Mouse (Mus musculus): Measurements from ENCODE around the gene Ppp2r5e.

The Ppp2r5e gene

DNA sequence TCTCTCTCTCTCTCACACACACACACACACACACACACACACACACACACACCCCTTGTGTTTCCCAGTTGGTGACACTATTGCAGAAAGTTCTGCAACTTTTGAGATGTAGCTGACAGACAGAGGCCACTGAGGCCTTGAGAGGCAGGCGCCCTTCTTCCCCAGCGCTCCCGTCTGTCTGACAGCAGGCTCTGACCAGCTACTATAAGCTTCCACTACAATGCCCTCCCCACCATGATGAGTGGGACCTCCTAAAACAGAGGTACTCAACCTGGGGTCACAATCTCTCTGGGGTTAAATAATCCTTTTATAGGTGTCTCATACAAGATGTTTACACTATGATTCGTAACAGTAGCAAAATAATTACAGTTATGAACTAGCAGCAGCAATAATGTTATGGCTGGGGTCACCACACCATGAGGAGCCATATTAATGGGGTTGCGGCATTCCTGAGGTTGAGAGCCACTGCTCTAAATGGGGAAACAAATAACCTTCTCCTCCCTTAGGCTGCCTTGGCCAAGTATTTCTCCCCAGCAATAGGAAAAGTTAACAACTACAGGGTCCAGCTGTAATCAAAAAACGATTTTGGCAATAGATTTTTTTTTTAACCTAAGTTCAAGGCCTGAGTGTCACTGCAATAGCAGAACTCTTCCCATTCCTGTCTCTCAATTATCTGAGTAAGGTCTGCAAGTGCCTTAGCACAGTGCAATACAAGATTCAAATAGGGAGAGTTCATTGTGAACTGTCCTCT is 58.2 kb downstream of the Ppp2r5e start:
- no peak for DNase-seq (ENCODE audit: low read depth, low spot score)

DNA sequence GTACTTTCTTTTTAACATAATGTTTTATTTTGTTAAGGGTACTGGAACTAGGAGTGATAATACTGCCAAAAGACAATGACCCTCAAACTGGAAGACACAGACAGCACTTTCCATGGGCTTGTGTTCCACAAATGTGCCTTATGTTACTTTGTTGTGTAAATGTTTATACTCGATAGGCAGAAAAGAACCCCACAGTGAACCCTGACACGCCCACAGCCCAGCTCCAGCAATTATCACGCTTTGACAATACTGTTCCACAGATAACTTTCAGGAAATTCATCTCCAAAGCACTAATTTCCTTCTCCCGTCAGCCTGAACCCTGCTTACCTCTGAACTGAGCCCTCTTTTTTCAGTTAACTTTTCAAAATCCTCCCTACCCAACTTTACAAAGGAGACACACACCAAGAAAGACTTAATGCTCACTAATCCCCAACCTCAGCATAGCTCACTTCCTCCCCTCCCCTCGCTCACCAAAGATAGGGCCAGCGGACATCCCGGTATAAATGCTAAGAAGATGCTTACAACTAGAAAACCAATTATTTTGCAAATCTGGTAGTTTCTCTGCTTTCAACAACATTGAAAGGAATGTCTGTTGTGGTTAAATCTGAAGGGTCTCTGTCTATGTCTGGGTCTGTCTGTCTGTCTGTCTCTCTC is 58.9 kb downstream of the Ppp2r5e start:
- no peak for DNase-seq (ENCODE audit: low read depth, low spot score)

DNA sequence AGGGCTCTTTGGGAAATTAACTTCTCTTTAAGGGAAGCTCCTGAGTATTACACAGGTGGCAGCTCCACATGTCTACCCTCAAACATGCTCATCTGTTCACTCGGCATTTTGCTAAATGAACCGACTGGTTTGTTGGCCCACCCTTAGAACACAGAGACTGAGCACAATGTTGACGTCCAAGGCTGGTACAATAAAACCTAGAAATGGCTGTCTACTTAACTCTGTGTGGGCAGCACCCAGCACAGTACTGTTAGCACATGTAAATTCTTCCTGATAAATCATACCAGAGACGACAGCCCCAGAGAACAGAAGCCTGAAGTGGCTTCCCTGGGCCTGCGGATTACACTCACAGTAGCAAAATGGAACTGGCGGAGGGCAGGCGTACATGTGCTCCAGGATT is 59.5 kb downstream of the Ppp2r5e start:
- no peak for DNase-seq (ENCODE audit: low read depth, low spot score)

DNA sequence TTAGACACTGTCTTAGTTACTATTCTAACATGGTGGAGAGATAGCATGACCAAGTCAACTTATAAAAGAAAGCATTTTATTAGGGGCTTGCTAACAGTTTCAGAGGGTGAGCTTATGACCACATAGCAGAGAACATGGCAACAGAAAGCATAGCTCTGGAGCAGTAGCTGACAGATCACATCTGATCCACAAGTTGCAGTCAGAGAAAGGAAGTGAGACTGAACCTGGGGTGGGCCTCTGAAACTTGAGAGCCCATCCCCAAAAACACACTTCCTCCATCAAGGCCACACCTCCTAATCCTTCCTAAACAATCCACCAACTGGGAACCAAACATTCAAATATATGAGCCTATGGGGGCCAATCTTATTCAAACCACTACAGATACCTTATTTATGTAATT is 62.9 kb downstream of the Ppp2r5e start:
- DNase-seq (ENCODE audit: low read depth, low spot score): no peak

DNA sequence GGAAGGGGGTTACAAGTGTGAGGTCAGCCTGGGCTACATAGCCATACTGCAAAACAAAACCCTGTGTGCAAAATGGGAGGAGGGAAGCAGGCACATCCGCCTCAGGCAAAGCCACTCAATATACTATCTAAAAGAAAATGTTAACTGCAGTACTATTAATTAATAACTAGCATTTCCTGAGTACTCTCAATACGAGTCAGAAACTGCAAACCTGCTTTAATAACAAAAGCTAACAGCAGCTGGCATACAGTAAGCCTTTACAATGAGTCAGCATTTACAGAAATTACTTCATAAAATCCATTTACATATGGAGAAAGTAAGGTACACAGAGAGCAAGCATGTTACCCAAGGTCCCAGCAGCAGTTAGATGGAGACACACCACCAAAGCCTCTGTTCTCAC is 64.2 kb downstream of the Ppp2r5e start:
- no peak for DNase-seq (ENCODE audit: low read depth, low spot score)

DNA sequence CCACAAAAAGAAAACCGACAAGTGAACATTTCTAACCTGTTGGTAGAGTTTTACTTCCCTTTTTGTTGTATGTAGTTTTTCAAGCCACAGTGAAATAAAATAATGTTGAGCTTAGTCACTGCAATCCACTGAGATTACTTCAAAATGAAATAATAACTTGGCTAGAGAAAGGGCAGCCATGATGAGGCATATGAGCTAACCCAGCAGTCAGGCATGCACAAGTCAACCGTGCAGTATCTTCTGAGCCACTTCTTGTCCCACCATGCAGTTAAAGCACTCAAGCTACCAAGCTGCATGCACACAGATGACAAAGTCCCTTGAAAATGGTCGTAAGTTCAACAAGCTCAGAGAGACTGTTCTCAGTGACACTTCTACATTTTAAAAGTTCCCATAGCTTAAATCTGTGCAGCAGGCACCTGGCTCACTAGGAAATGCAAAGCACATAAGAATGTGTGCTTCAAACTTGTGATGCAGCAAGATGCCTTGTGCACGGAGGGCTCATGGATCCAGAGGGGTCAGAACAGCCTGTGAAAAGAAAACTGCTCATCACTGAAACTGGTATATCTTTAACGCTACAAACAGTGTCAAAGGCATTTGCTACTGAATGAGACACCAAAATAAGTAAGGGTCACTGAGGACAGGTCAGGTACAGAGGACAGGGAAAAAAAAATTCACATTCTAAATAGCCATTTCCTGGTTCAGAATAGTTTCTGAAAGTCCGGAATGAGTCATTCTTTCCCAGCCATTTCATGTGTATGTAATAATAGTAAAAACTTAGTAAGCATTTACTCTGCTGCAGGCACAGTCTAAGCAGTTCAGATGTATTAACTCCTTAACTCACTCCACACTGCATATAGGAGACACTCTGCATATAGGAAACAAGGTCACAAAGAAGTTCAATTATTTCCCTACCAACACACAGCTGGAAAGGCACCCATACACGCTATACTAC is 66.9 kb downstream of the Ppp2r5e start:
- no peak for DNase-seq (ENCODE audit: low read depth, low spot score)

DNA sequence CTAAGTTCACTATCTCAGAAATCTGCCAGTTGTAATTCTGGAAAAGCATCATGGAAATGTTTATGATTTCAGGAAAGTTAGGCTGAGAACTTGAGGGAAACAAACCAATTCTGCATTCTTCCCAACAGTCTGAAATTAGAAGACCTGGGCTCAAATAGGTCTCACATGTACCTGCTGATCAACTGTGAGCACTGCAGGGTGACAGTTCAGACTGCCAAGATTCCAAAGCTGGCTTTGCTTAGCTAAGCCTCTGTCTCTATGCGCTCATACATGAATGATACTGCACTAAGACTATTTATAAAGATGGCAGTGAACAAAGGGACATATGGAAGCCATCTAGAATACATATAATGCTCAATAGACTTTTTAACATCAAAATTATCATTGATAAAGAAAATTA is 67.7 kb downstream of the Ppp2r5e start:
- DNase-seq (ENCODE audit: low read depth, low spot score): no peak

DNA sequence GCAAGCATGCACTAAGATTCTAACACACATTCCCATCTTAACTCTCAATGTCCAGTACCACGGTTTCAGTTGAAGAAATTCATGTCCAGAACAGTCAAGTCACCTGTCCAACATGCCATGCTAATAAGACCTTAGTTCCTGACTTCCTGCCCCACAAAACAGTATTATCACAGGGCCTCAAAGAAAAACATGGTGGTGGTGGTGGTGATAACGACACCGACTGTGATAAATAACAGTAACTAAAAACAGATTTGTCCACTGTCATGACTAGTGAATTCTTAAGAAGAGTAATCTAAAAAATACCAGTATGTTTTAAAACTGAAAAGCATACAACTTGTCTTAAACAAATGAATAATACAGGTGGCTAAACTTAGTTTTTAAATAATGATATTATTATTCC is 71.8 kb downstream of the Ppp2r5e start:
- no peak for DNase-seq (ENCODE audit: low read depth, low spot score)

DNA sequence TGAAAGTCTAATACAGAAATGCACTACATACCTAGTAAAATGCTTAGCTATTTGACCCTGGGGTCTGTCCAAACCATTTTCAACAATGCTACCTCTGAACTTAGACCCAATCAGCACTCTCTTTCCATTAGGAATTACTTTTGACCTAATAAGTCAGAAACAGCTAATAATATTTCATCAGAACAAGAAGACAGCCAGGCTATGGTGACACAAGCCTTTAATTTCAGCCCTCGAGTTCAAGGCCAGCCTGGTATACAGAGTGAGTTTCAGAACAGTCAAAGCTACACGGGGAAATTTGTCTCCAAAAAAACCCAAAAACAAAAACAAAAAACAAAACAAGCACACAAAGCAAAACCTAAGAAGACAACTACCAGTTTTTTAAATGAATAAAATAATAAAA is 73.1 kb downstream of the Ppp2r5e start:
- DNase-seq (ENCODE audit: low read depth, low spot score): no peak

DNA sequence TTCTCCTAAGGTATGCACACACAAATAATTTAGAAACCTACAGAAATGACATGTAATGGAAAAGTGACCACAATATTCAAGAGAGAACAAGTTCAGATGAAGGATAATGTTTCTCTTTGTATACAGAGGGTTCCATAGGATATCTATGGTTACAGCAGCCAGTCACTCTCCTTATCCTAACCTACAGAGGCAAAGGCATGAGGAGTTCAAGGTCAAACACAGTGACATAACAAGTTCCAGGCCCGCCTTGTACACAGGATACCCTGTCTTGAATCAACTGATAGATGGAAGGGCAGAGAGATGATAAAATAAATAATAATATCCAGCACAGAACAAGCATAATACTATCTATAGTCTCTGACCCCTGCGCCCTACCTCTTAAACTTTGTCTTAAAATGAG is 73.7 kb downstream of the Ppp2r5e start:
- DNase-seq (ENCODE audit: low read depth, low spot score): no peak

DNA sequence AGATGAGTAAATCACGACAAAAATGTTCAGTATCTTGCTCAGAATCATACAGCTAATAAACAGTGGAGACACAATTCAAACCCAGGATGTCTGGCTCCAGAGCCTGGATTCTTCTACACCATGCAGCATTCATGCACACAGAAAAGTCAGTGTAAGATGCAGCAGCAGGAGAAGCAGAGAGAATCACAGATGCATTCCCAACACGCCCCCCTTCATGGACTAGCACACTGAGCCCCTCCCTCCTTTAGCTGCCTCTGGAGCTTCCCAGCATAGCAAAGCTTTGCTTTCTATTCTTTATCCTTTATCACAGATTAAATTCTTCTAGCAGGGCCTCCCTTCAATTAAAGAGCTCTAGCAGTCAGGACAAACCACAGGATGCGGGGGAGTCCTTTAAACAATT is 75.7 kb downstream of the Ppp2r5e start:
- no peak for DNase-seq (ENCODE audit: low read depth, low spot score)

DNA sequence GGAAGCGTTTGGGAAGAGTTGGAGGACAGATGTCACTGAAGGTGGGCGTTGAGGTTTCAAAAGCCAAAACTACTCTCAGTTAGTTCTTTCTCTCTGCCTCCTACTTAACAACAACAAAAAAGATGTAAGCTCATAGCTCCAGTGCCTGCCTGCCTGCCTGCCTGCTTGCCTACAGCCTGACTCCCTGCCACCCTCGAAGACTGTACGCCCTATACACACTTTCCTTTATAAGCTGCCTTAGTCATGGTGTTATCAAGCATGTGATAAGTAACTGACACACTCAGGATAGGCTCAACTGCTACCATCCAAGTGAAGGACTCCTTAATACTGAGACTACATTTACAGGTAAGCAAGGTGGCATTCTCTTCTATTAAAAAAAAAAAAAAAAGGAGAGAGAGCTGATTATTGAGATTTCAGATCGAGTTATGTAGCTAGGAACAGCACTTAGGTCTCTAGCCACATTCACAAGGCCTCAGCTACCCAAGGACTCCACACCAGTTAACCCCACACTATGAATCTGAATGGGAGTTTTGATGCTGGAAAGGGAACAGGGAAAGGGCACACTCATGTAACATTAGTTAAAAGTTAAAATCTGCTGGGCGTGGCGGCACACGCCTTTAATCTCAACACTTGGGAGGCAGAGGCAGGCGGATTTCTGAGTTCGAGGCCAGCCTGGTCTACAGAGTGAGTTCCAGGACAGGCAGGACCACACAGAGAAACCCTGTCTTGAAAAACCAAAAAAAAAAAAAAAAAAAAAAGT is 76.7 kb downstream of the Ppp2r5e start:
- no peak for DNase-seq (ENCODE audit: low read depth, low spot score)

DNA sequence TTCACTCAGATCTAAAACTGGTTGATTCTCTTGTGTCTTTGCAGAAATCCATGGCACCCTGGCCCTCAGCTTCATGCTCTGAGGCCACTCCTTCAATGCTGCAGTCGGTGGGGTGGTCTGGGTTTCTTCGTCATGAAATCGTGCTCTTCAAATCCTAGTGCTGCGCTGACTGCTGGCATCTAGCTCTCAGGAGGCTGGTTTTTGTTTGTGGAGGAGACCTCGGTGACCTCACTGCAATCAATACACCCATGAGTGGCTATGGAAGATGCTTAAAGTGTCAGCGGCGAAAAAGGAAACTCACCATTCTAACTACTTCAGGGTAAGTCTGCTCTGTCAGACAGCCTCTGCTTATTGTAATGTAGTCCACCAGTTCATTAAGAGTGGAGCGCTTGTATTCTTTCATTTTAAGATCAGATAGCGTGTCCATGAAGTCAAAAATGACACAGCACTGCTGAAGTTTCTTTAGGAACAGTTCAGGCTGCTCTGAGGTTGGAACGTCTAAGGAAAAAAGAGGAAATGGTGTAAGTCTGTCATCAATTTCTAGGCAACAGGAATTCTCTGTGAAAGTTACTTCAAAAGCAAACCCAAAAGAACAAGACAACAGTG is 80.6 kb downstream of the Ppp2r5e start:
- no peak for DNase-seq (ENCODE audit: low read depth, low spot score)

DNA sequence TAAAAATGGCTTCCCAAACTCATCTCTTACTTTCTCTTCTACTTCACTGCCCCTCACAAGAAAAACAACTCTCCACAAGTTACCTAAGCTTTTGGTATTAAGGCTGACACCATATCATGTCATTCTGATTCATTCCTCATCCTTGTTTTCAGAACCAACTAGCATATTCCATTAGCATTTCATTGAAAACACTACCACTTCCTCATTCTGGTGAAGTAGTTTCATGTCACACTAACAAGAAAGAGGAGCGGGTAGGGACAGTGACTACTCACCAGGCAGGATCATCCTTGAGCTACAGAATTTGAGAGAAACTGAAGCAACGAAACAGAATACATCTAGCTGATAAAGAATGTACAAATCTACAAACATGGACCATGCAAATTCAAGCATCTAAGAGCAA is 84.5 kb downstream of the Ppp2r5e start:
- no peak for DNase-seq (ENCODE audit: low read depth, low spot score)

DNA sequence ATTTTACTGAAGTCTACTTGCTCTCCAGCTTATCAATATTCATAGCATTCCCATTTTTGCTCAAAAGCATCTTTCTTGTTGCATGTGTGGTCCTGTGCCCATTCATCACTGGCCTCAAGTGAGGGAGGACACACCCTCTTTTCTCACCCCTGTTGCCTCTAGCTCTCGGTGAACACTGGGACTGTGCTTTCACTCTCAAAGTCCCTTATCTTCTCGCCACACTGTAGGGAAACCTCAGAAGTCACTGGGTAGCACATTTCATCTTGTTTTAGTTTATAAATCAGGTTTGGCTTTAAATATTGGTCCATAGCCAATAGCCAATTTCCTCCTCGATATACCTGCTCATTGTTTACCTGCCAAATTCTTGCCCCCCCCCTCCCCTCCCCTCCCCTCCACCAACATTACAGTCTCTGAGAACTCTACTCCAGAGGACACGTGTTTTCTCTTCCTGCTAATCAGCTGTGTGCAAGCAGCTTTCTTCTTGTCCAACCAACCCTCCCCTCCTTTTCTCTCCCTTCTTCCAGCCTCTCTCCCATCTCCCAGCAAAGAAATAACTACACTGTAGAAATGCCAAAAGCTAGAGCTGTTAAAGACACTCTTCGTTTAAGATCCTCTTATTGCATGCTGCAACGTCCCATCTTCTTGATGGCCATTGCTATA is 90.9 kb downstream of the Ppp2r5e start:
- no peak for DNase-seq (ENCODE audit: low read depth, low spot score)

DNA sequence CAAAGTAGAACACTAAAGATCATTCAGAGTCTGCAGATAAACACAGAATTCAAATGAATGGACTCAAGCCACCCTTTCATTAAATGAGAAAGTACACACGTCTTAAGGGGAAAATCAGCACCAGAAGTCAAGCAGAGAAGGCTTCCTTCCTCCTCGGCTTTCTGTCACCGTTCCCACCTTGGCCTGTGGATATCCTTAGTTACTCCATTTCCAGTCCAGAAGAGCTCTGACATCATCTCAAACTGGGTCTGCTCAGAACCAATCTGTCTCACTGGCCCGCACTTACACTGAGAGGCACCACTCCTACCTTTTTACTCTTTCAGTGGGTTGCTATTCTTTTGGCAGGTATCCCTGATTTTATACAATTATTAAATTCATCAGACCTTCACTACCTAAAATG is 93.4 kb downstream of the Ppp2r5e start:
- DNase-seq (ENCODE audit: low read depth, low spot score): no peak

DNA sequence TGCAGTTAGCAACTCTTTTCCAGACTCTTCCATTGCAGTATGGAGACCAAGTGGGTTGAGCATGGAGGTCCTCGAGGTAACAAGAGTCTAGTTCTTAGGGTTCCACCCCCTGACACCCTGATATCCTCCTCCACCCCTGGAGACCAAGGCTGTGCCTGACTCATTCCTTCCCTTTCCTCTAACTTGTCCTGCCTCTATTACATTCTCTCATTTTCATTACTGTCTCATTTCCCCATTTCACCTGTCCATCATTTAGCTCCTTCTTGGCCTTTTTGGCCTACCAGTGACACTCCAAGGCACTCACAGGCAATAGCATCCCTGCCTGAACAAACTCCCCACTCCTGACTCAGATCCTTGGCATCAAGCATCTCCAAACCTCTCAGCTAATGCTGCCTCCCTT is 98.3 kb downstream of the Ppp2r5e start:
- DNase-seq (ENCODE audit: low read depth, low spot score): no peak

DNA sequence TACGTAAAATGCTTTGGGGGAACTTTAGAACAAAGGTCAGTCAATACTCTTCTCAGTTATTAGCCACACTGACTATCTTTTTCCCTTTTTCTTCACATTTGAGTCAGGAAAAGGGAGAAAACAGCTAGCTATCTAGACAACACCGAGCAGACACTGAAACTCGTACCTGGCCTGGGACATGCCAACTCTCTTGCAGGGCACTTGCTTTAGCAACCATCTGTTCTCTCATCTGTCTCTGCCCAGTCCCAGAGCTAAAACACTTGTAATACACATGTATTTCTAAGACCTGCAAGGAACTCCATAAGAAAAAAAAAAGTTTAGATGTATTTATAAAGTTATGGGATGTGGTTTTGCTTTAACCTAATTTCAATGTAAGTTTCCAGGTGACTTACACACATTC is 100.4 kb downstream of the Ppp2r5e start:
- DNase-seq (ENCODE audit: low read depth, low spot score): no peak

DNA sequence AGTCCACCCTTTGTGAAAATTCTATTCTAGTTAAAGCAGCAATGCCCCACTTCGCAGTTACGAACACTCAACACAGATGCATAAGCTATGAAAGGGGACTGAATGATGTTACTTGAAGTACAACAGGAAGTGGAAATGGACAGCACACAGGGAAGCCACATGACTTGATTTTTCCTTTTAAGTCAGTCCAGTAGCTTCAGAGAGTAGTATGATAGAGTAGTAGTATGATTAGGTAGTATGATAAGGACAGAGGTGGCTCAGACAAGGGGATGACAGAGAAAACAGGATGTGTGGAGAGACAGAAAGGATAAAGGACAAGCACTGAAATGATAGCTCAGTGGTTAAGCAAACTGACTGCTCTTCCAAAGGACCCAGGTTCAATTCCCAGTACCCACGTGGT is 101.4 kb downstream of the Ppp2r5e start:
- no peak for DNase-seq (ENCODE audit: low read depth, low spot score)

DNA sequence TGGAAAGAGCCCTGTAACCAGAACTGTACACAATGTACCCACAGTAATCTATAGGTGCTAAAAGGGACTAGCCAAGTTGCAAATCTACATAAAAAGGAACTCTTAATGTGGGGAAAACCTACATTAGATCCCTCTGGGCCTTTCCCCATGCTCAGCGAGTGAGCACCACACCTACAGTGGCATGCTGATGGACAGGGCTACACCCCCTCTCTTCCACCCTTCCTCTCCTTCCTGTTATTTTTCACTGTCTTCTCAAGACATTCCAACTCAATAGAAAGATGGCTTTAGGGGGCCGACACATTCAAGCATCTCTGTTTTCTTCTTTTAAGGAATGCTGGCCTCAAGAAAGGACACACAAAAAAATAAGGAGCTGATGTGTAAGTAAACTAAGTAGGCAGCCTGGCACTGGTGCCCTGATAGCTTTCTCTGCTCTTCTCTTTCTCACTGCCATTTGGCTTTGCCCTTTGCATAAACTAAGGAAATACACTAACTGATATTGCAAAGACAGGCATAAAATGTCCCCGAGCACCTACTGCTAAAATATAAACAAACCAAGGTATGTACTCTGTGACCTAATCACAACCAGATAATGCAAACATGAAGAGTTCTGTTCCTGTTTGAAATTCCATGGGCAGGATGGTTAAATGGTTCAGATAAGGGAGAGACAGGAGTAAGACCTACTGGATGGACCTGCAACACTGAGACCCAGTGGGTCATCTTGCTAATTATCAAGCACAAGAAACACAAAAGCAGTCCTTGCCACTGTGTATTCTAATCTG is 103.3 kb downstream of the Ppp2r5e start:
- no peak for DNase-seq (ENCODE audit: low read depth, low spot score)

All from brain, embryonic 18.5 days (tissue).